Mouse (Mus musculus) liver, embryonic 11.5 days (tissue): ENCODE data around the gene Dpep2nb. TPM values are rescaled to one million over a fixed set of nuclear protein-coding genes. Genes with fewer than 3 reads are reported as not detected.
"Not testable (repeated sequence)": the region's sequence is repeated elsewhere in the genome, so short reads cannot be mapped to it uniquely, and the experiment has no call there.

Source experiments
- ATAC-seq: fragments of 200-750 bp; cut with Nextera tagmentation; replicated peaks from 2 replicates; pipeline ENCODE4 v1.8.0; 2017; ENCODE audit warnings: moderate number of reproducible peaks, mild to moderate bottlenecking, moderate TSS enrichment, moderate library complexity; ENCODE audit not compliant: low FRiP score
- DNase-seq: peaks from one replicate; pipeline ENCODE4 v3.0.0-alpha.2; 2017; ENCODE audit warnings: low spot score
- H3K27ac ChIP-seq: fragments of 300-500 bp; sonication (generic); 2 replicates; pipeline ENCODE4 v1.5.1; 2014; ENCODE audit warnings: mild to moderate bottlenecking, low read depth, low read length, control low read depth
- H3K27me3 ChIP-seq: fragments of 300-500 bp; sonication (generic); replicated peaks from 2 replicates; pipeline ENCODE4 v1.6.1; 2014; ENCODE audit warnings: low read length, mixed read lengths; ENCODE audit not compliant: control insufficient read depth, insufficient read depth
- H3K36me3 ChIP-seq: fragments of 300-500 bp; sonication (generic); 2 replicates; pipeline ENCODE4 v1.6.1; 2014; ENCODE audit warnings: mild to moderate bottlenecking, low read length, moderate library complexity, mixed read lengths; ENCODE audit not compliant: control insufficient read depth, insufficient read depth
- H3K4me1 ChIP-seq: fragments of 300-500 bp; sonication (generic); replicated peaks from 2 replicates; pipeline ENCODE4 v1.6.1; 2014; ENCODE audit warnings: low read length, mixed read lengths; ENCODE audit not compliant: control insufficient read depth, insufficient read depth
- H3K4me2 ChIP-seq: fragments of 300-500 bp; sonication (generic); 2 replicates; pipeline ENCODE4 v1.6.1; 2014; ENCODE audit warnings: mild to moderate bottlenecking, control low read depth, moderate library complexity
- H3K4me3 ChIP-seq: fragments of 300-500 bp; sonication (generic); 2 replicates; pipeline ENCODE4 v1.5.1; 2014; ENCODE audit warnings: low read depth, low read length, control low read depth
- H3K9ac ChIP-seq: fragments of 300-500 bp; sonication (generic); 2 replicates; pipeline ENCODE4 v1.6.1; 2014; ENCODE audit warnings: low read depth, low read length, control low read depth
- H3K9me3 ChIP-seq: fragments of 300-500 bp; sonication (generic); 2 replicates; pipeline ENCODE4 v1.6.1; 2016; ENCODE audit warnings: low read length, inconsistent platforms, mixed read lengths; ENCODE audit not compliant: control insufficient read depth
- WGBS: fragments of 180-500 bp; shearing (Covaris S2); extraction: QIAGEN DNeasy Blood & Tissue Kit; methylation state at CpG from one replicate; pipeline ENCODE4 v1.1.7; 2014; 5-methylcytosine and 5-hydroxymethylcytosine counted together
- polyA plus RNA-seq: library from polyadenylated mRNA; unstranded; fragments of >200 nt; fragmentation: Nextera tagmentation; extraction: Ambion mirVana; gene quantifications from 2 replicates; pipeline ENCODE4 v1.2.1, GENCODE M21; 2014

Dpep2nb gene
- polyA plus RNA-seq, 1 experiment from 2014 or later, result not detected

- H3K36me3 ChIP-seq, DNase-seq, H3K4me1 ChIP-seq, H3K27me3 ChIP-seq, H3K9me3 ChIP-seq, ATAC-seq: not testable (repeated sequence)
- Histone ChIP-seq H3K27ac (peak overlapping the region; percentile 76), H3K4me3 (peak overlapping the region; percentile 90), H3K9ac (peak overlapping the region; percentile 89; the same call in 1 of the 2 replicates), H3K4me2 (peak overlapping the region; percentile 99)
- 65% methylated on average over 8 of the region's 8 CpGs for WGBS
Observed at GRCm38 (mm10) chr8:106012203-106012602, 6.4 kb upstream of the Dpep2nb start.

- H3K4me3 ChIP-seq, result peak within 1 kb of the TSS; percentile 90
- ATAC-seq (peak; percentile 33), DNase-seq (no peak)
- H3K9me3 ChIP-seq, result no peaks in the 10 kb centered on the region
- H3K27ac ChIP-seq, result peak within 1 kb of the TSS; percentile 76
- H3K4me2 ChIP-seq, result peak within 1 kb of the TSS; percentile 99
- H3K36me3 ChIP-seq, result no peaks in the 10 kb centered on the region
- H3K4me1 ChIP-seq, result peaks cover 9% of the 10 kb centered on the region
- no peaks in the 10 kb centered on the region for H3K27me3 ChIP-seq
- peak within 1 kb of the TSS; percentile 89 for H3K9ac ChIP-seq
- 2% methylated on average over 6 of the region's 6 CpGs for WGBS
Observed at GRCm38 (mm10) chr8:106011643-106011986, 5.8 kb upstream of the Dpep2nb start, which contains the start of gene Ddx28. Gene Ddx28, minus strand, starts transcription at chr8:106011882.

- WGBS, result 1% methylated on average over 74 of the region's 74 CpGs
- Histone ChIP-seq H3K4me3 (peak overlapping the region; percentile 90), H3K9ac (peak overlapping the region; percentile 89), H3K36me3 (no peaks in the 10 kb centered on the region), H3K27me3 (no peaks in the 10 kb centered on the region), H3K4me2 (peak overlapping the region; percentile 99), H3K9me3 (no peaks in the 10 kb centered on the region), H3K27ac (peak overlapping the region; percentile 76), H3K4me1 (peaks cover 9% of the 10 kb centered on the region)
- DNase-seq, result peak; percentile 93
- ATAC-seq, result peak; percentile 87
Observed at GRCm38 (mm10) chr8:106010748-106011642, 5.2 kb upstream of the Dpep2nb start.

- not testable (repeated sequence) for DNase-seq, H3K9me3 ChIP-seq, H3K9ac ChIP-seq, ATAC-seq, H3K4me1 ChIP-seq, H3K36me3 ChIP-seq, H3K4me2 ChIP-seq, H3K4me3 ChIP-seq, H3K27me3 ChIP-seq, H3K27ac ChIP-seq
- 59% methylated on average over 3 of the region's 3 CpGs for WGBS
Observed at GRCm38 (mm10) chr8:106007891-106008290, 2.1 kb upstream of the Dpep2nb start.

- 62% methylated on average over 3 of the region's 3 CpGs for WGBS
- no peak overlapping the region for H3K27ac ChIP-seq
- no peak overlapping the region for H3K4me3 ChIP-seq
- no peak overlapping the region for H3K4me2 ChIP-seq
- no peak for DNase-seq
- no peaks in the 10 kb centered on the region for H3K36me3 ChIP-seq
- H3K27me3 ChIP-seq, result no peaks in the 10 kb centered on the region
- H3K4me1 ChIP-seq, result peaks cover 9% of the 10 kb centered on the region
- ATAC-seq, result no peak
- no peaks in the 10 kb centered on the region for H3K9me3 ChIP-seq
- H3K9ac ChIP-seq, result no peak overlapping the region
Observed at GRCm38 (mm10) chr8:106007135-106007534, 1.4 kb upstream of the Dpep2nb start.

GRCm38 (mm10) chr8:106006413-106006812, 638 bp upstream of the Dpep2nb start:
- 83% methylated on average over 4 of the region's 4 CpGs for WGBS
- H3K27me3 ChIP-seq, result no peaks in the 10 kb centered on the region
- H3K4me1 ChIP-seq, result peaks cover 9% of the 10 kb centered on the region
- H3K9me3 ChIP-seq, result no peaks in the 10 kb centered on the region
- no peak for ATAC-seq
- H3K36me3 ChIP-seq, result no peaks in the 10 kb centered on the region
- H3K4me2 ChIP-seq, result no peak overlapping the region
- H3K27ac ChIP-seq, result no peak overlapping the region
- H3K9ac ChIP-seq, result no peak overlapping the region
- DNase-seq, result no peak
- no peak overlapping the region for H3K4me3 ChIP-seq

- H3K4me1 ChIP-seq, result peaks cover under 1% of the 10 kb centered on the region; the same call in 1 of the 2 replicates
- H3K36me3 ChIP-seq, result no peaks in the 10 kb centered on the region
- DNase-seq (no peak), ATAC-seq (no peak)
- no peak overlapping the region for H3K9ac ChIP-seq
- no peak overlapping the region for H3K4me3 ChIP-seq
- 61% methylated on average over 8 of the region's 8 CpGs for WGBS
- no peaks in the 10 kb centered on the region for H3K9me3 ChIP-seq
- no peaks in the 10 kb centered on the region for H3K27me3 ChIP-seq
- no peak overlapping the region for H3K27ac ChIP-seq
- no peak overlapping the region for H3K4me2 ChIP-seq
Observed at GRCm38 (mm10) chr8:106004538-106005207, 1.1 kb downstream of the Dpep2nb start.

- H3K4me3 ChIP-seq, result no peak overlapping the region
- H3K4me2 ChIP-seq, result no peak overlapping the region
- H3K27ac ChIP-seq, result no peak overlapping the region
- no peaks in the 10 kb centered on the region for H3K27me3 ChIP-seq
- no peaks in the 10 kb centered on the region for H3K9me3 ChIP-seq
- no peaks in the 10 kb centered on the region for H3K36me3 ChIP-seq
- H3K9ac ChIP-seq, result no peak overlapping the region
- 78% methylated on average over 4 of the region's 4 CpGs for WGBS
- ATAC-seq (no peak), DNase-seq (no peak)
- 0 out of 2 replicates have a peak, but pooled peaks cover 2% of the 10 kb centered on the region for H3K4me1 ChIP-seq
Observed at GRCm38 (mm10) chr8:106001908-106002307, 3.9 kb downstream of the Dpep2nb start.
